Mouse (Mus musculus) liver, adult 2 months (tissue): Measurements from ENCODE around the gene Psmb5. TPM values are rescaled to one million over a fixed set of nuclear protein-coding genes. Genes with fewer than 3 reads are reported as not detected.

Experiments
- DNase-seq: peaks from one replicate; pipeline ENCODE4 v3.0.0-alpha.2; 2011; ENCODE audit warnings: low read depth, low spot score; ENCODE audit errors: extremely low read depth
- H3K27ac ChIP-seq: fragments of 200-500 bp; replicated peaks from 2 replicates; pipeline ENCODE4 v1.5.1; 2012; ENCODE audit warnings: low read depth, mild to moderate bottlenecking, control low read depth, inconsistent platforms, low read length; ENCODE audit not compliant: insufficient read depth
- H3K27me3 ChIP-seq: fragments of 200-500 bp; 2 replicates; pipeline ENCODE4 v1.6.1; 2012; ENCODE audit warnings: mild to moderate bottlenecking, moderate library complexity, low read length, inconsistent platforms; ENCODE audit not compliant: control insufficient read depth, insufficient read depth
- H3K36me3 ChIP-seq: fragments of 200-500 bp; 2 replicates; pipeline ENCODE4 v1.6.1; 2012; ENCODE audit warnings: low read length, inconsistent platforms; ENCODE audit not compliant: control insufficient read depth, insufficient read depth
- H3K4me1 ChIP-seq: fragments of 200-500 bp; 2 replicates; pipeline ENCODE4 v1.6.1; 2011; ENCODE audit warnings: low read length; ENCODE audit not compliant: control insufficient read depth, insufficient read depth
- H3K4me3 ChIP-seq: fragments of 200-500 bp; 2 replicates; pipeline ENCODE4 v1.5.1; 2011; ENCODE audit warnings: low read depth, mild to moderate bottlenecking, control low read depth, low read length, moderate library complexity; ENCODE audit not compliant: insufficient read depth
- H3K79me2 ChIP-seq: fragments of 200-500 bp; 2 replicates; pipeline ENCODE4 v1.6.1; 2012; ENCODE audit warnings: inconsistent platforms, mild to moderate bottlenecking, low read length, moderate library complexity; ENCODE audit not compliant: control insufficient read depth, insufficient read depth
- H3K9ac ChIP-seq: fragments of 200-500 bp; 2 replicates; pipeline ENCODE4 v1.6.1; 2012; ENCODE audit warnings: low read depth, mild to moderate bottlenecking, control low read depth, inconsistent platforms, low read length
- CTCF ChIP-seq: fragments of 200-500 bp; IDR thresholded peaks from 2 replicates; pipeline ENCODE4 v1.5.1; 2011; ENCODE audit warnings: low read depth, low read length, control low read depth
- POLR2A ChIP-seq: fragments of 200-500 bp; IDR thresholded peaks from 2 replicates; pipeline ENCODE4 v1.6.1; 2011; ENCODE audit warnings: low read length, control low read depth; ENCODE audit not compliant: insufficient read depth; ENCODE audit errors: extremely low read depth
- WGBS: fragments of 180-500 bp; shearing (Covaris S2); methylation state at CpG from one replicate; pipeline ENCODE4 v1.1.7; 2018; 5-methylcytosine and 5-hydroxymethylcytosine counted together
- polyA plus RNA-seq: library from polyadenylated mRNA; depleted of rRNA; stranded (reverse); fragments of >200 nt; gene quantifications from 2 replicates; pipeline ENCODE4 v1.2.3, GENCODE M21; 2012
- total RNA-seq: library from RNA; depleted of rRNA; stranded (reverse); fragments of >200 nt; gene quantifications from 2 replicates; pipeline ENCODE4 v1.2.3, GENCODE M21; 2014

Gene Psmb5
- total and polyA plus RNA-seq, 2 experiments: 181 to 217 TPM

GRCm38 (mm10) chr14:54594631-54595414, 23.0 kb downstream of the Psmb5 start:
- Histone ChIP-seq H3K27me3 (no peaks in the 10 kb centered on the region), H3K79me2 (no peaks in the 10 kb centered on the region), H3K4me3 (no peak overlapping the region), H3K36me3 (no peaks in the 10 kb centered on the region; the same call in 1 of the 2 replicates), H3K9ac (no peak overlapping the region), H3K27ac (no peak overlapping the region), H3K4me1 (no peaks in the 10 kb centered on the region)
- DNase-seq: no peak
- 89% methylated on average over 28 of the region's 28 CpGs for WGBS
- TF ChIP-seq POLR2A (no peak), CTCF (no peak)

DNA sequence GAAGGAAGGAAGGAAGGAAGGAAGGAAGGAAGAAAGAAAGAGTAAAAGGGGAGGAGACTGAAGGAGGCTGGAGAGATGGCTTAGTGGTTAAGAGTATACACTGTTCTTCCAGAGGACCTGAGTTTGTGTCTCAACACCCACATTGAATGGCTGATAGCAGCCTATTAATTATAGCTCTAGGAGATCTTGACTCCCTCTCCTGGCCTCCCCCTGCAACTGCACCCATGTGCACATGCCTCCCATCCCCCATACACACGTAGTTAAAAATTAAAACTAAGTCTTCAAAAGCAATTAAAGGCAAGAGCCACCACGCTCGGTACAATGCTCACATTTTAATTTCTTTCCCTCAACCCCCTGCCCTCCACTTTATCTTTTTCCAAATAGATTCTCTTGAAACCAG, 23.8 kb downstream of the Psmb5 start:
- TF ChIP-seq POLR2A (no peak), CTCF (peak; percentile 71)
- no peak overlapping the region for H3K9ac ChIP-seq

GRCm38 (mm10) chr14:54592319-54592934, 25.4 kb downstream of the Psmb5 start:
- H3K79me2 ChIP-seq: no peaks in the 10 kb centered on the region
- H3K4me1 ChIP-seq: no peaks in the 10 kb centered on the region
- H3K4me3 ChIP-seq: no peak overlapping the region
- no peak for TF ChIP-seq POLR2A
- TF ChIP-seq CTCF: no peak
- no peaks in the 10 kb centered on the region for H3K27me3 ChIP-seq
- no peak for DNase-seq
- H3K9ac ChIP-seq: no peak overlapping the region
- 0 out of 2 replicates have a peak overlapping the region, but pooled peaks have one; percentile 26 for H3K27ac ChIP-seq
- H3K36me3 ChIP-seq: no peaks in the 10 kb centered on the region; the same call in 1 of the 2 replicates
- 63% methylated on average over 10 of the region's 10 CpGs for WGBS

More for the DNA sequence above, 23.8 kb downstream of the Psmb5 start:
- Histone ChIP-seq H3K27ac (no peak overlapping the region), H3K79me2 (no peaks in the 10 kb centered on the region), H3K4me1 (no peaks in the 10 kb centered on the region), H3K27me3 (no peaks in the 10 kb centered on the region), H3K4me3 (no peak overlapping the region), H3K36me3 (no peaks in the 10 kb centered on the region; the same call in 1 of the 2 replicates)
- whole genome bisulfite sequencing: 91% methylated on average over 3 of the region's 3 CpGs
- no peak for DNase-seq

GRCm38 (mm10) chr14:54591056-54591455, 26.8 kb downstream of the Psmb5 start:
- no peak for DNase-seq
- 97% methylated on average over 16 of the region's 16 CpGs for WGBS
- no peaks in the 10 kb centered on the region for H3K27me3 ChIP-seq
- H3K79me2 ChIP-seq: no peaks in the 10 kb centered on the region
- no peaks in the 10 kb centered on the region for H3K4me1 ChIP-seq
- no peak overlapping the region for H3K4me3 ChIP-seq
- H3K36me3 ChIP-seq: no peaks in the 10 kb centered on the region; the same call in 1 of the 2 replicates
- no peak overlapping the region for H3K27ac ChIP-seq
- no peak overlapping the region for H3K9ac ChIP-seq
- no peak for TF ChIP-seq CTCF
- no peak for TF ChIP-seq POLR2A

GRCm38 (mm10) chr14:54583681-54584338, 34.0 kb downstream of the Psmb5 start:
- H3K4me1 ChIP-seq: peaks cover 23% of the 10 kb centered on the region
- 57% methylated on average over 7 of the region's 7 CpGs for WGBS
- no peaks in the 10 kb centered on the region for H3K27me3 ChIP-seq
- H3K9ac ChIP-seq: no peak overlapping the region
- DNase-seq: peak; percentile 36
- H3K27ac ChIP-seq: no peak overlapping the region
- peak; percentile 77 for TF ChIP-seq CTCF
- TF ChIP-seq POLR2A: no peak
- H3K4me3 ChIP-seq: no peak overlapping the region
- no peaks in the 10 kb centered on the region for H3K36me3 ChIP-seq
- H3K79me2 ChIP-seq: no peaks in the 10 kb centered on the region

- peak overlapping the region; percentile 62 for H3K27ac ChIP-seq
- peak; percentile 86 for DNase-seq
- H3K27me3 ChIP-seq: no peaks in the 10 kb centered on the region
- H3K4me3 ChIP-seq: no peak overlapping the region
- H3K36me3 ChIP-seq: no peaks in the 10 kb centered on the region
- H3K9ac ChIP-seq: no peak overlapping the region
- TF ChIP-seq POLR2A (no peak), CTCF (no peak)
- H3K79me2 ChIP-seq: no peaks in the 10 kb centered on the region
- WGBS: 29% methylated on average over 9 of the region's 9 CpGs
- H3K4me1 ChIP-seq: peaks cover 30% of the 10 kb centered on the region
Measured at GRCm38 (mm10) chr14:54582536-54582935, 35.3 kb downstream of the Psmb5 start.
